Mouse (Mus musculus) neural tube, embryonic 10.5 days (tissue): ENCODE results near the gene Prph.
"Not testable (repeated sequence)": the region's sequence is repeated elsewhere in the genome, so short reads cannot be mapped to it uniquely, and the experiment has no call there.

Experiments
- DNase-seq: peaks from one replicate; pipeline ENCODE4 v3.0.0-alpha.2; 2017; ENCODE audit warnings: low spot score; ENCODE audit errors: extremely low spot score

The Prph gene

DNA sequence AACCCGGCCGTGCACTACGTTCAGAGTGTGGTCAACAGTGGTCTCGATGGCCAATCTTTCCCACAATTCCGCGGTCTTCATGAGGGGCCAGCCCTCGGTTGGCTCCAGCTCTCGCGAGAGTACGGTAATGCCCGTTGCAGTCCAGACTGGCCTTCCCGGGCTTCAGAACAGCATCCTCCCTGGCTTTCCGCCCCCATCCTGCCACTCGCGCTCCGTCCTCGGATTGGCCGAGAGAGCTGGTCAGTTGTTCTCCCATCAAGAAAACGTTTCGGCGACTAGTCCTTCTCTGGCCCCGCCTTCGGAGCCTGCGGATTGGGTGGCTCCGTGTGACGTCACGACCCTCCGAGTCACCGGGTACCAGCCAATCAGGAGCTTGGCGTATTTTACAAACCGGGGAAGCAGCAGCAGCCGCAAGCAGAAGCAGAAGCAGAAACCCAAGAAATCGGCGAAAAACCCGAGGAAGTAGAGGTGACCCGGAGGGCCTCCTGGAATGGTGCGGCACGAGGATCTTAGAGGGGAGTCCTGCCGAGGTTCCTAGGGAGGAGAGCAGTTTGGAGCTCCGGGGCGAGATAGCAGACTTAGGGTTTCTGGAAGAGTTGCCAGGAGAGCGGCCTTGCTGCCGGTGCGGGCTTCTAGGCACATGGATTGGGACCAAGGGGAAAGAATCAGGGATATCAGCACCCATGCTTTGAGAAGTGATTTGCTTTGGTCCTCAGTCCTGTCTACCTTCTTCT, 19.8 kb downstream of the Prph start:
- DNase-seq, result peak; percentile 97

DNA sequence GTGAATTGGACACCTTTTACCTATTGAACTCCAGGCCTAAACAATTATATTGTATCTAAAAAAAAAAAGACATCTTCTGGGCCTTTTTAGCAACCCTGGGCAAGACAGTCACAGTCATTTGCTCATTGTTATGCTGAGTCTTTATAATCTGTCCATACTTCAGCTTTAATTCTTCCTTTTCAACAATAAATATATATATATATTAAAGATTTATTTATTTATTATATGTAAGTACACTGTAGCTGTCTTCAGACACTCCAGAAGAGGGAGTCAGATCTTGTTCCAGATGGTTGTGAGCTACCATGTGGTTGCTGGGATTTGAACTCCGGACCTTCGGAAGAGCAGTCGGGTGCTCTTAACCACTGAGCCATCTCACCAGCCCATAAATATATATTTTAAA, 21.0 kb downstream of the Prph start:
- not testable (repeated sequence) for DNase-seq

- DNase-seq, result no peak
Observed at GRCm38 (mm10) chr15:99078181-99078910, 23.4 kb downstream of the Prph start.

- DNase-seq, result no peak
Observed at GRCm38 (mm10) chr15:99079804-99080203, 24.8 kb downstream of the Prph start.

- DNase-seq, result no peak
Observed at GRCm38 (mm10) chr15:99082322-99082721, 27.3 kb downstream of the Prph start.

GRCm38 (mm10) chr15:99082840-99083239, 27.9 kb downstream of the Prph start:
- DNase-seq, result no peak

DNA sequence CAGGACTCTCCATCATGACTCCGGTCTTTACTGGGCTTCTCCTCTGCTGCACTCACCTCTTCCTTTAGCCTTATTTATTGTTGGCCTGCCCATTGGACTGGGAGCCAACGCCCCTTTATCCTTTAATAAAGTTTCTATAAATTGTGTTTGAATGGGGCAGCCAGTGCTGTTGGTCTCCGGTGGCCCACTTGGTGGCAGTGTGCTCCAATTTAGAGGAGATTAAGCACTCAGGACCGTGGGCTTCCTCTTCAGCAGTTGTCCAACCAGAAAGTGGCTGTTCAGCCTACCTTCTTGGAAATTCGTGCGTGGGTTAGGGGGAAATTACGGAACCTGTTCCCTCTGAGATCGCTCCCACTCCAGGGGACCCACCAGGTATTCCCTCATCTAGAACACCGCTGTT, 28.3 kb downstream of the Prph start:
- DNase-seq, result no peak

- DNase-seq, result no peak
Observed at GRCm38 (mm10) chr15:99083867-99084557, 29.0 kb downstream of the Prph start.

DNA sequence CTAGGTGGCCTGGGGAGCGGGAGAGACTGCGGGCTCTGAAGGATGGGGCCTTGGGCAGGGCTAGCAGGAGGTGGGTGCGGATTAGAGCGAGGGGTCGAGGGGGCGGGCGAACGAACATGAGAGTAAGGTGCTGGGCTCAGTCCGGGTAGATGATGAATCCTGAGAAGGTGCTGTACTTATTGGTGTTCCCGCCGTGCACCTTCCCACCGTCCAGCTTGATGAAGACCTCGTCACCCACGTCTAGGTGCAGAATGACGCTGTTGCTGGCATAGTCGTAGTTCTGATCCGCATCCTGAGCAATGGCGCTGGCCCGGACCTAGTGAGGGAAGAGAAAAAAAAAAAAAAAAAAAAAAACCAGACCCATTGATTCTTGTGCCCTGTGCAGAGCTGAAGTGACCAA, 29.6 kb downstream of the Prph start:
- no peak for DNase-seq

- DNase-seq, result no peak
Observed at GRCm38 (mm10) chr15:99085997-99086396, 31.0 kb downstream of the Prph start.

DNA sequence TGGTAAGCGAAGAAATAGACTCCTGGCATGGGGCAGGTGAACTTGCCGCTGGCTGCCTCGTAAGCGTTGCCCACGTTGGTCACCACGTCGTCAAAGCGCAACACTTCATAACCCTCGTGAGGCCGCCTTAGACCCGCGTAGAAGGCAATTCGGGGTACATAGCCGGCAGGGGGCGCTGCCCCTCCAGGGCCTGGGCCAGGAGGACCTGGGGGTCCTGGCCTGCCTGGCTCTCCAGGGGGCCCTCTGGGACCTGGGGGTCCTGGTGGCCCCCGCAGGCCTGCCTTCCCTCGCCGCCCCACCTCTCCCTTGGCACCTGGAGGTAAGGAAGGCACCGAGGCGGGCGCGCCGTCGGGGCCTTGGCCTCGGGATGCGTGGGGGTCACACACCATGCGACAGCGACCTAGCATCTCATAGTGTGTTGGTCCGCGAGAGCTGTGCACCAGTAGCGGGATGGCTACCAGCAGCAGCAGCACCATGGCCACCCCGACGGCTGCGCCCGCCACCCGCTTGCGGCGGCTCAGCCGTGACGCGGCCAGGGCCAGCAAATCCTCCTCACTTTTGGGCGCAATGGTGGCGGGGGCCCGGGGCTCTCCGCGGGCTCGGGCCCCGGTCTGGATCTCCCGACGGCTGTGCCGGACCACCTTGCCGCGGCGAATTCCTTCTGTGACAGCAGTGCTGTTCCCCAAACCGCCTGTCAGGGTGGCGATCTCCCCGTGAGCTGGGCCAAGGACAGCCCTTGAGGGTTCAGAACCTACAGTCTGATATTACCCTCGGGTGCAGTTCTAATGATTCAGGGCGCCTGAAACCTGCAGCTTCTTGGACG, 32.5 kb downstream of the Prph start, which contains the start of gene C1ql4:
C1ql4 (minus strand) TSS at position 565 of the 823 bp plus-strand sequence.
- DNase-seq, result peak; percentile 61

GRCm38 (mm10) chr15:99088292-99088691, 33.3 kb downstream of the Prph start:
- DNase-seq, result peak; percentile 86

DNA sequence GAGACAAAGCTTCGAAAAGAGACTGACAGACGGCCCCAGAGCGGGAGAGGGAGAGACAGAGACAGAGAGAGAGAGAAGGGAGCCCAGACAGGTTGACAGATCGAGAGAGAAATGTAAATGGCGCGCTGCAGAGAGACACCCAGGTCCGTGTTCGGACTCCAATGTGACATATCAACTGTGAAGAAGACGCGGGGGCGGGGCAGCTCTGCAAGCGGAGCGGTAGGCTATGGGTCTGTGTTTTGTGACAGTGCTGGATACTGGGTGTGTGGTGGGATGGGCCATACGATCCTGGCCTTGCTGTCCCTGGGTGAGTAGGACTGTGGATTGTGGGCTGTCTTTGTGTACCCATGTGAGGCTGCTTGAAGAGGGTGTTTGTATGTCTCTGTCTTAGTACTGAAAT, 34.1 kb downstream of the Prph start:
- DNase-seq, result no peak

GRCm38 (mm10) chr15:99092870-99093269, 37.9 kb downstream of the Prph start, which contains the start of gene Dnajc22:
Dnajc22 (plus strand) TSS chr15:99093170.
- peak; percentile 46 for DNase-seq

GRCm38 (mm10) chr15:99093291-99094258, 38.6 kb downstream of the Prph start:
- peak; percentile 85 for DNase-seq

- peak; percentile 78 for DNase-seq
Observed at GRCm38 (mm10) chr15:99094631-99095270, 39.8 kb downstream of the Prph start.

DNA sequence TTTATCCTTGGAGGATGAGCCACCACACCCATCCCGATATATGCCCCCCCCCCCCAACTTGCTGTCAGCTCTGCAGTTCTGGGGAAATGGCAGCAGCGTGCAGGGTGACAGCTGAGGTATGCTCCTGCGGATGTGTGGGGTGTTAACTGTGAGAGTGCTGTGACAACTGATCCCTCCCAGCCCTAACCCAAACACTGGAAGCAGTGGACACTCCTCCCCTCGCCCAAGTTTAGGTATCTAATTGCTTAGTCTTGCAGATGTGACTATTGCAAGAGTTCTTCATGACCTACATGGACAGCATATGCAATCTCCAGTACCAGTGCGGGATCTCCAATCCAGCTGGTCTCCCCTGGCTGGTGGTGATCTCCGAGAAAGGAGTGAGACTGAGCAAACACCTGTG, 40.4 kb downstream of the Prph start:
- DNase-seq, result peak; percentile 50

DNA sequence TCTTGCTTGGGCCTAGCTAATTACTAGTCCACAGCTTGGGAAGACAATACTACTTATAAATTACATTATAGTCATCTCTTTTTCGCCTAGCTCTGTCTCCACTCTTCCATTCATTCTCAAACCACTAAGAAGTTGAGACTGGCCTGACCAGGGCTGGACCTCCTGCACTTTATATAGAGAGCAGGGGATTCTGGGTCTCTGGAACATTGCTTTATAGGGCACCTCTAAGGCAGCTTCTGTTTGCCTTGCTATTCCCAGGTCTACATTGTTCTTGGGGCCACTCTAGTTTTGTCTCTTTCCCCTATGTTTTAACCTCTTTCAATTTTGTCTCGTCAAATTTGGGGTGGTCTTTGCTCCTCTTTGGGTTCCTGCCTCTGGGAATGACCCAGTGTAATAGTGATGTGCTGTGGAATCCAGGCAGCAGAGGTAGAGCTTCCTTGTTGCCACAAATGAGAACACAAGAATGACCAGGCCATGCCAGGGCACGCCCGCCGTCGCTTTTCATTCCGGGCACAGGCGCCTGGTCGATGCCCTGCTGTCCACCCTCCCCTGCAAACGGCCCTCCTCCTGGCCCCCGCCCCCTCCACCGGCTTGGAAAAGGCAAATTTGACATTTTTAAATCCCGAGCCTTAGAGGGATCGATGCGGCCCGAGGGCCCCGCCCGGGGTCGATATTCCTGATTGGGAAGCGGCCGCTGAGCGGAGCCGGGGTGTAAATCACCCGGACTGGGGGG, 41.3 kb downstream of the Prph start:
- no peak for DNase-seq
